Mouse (Mus musculus): ENCODE measurements around the gene Kdm4c.

- TF ChIP-seq CTCF (conservative IDR thresholded peaks at IDR 0.05; ENCODE audit: insufficient read depth, insufficient read length, low read depth, low read length) (no peak), POLR2A (IDR thresholded peaks at IDR 0.05; ENCODE audit: low read depth, low read length) (no peak)
These were observed 150.9 kb downstream of the Kdm4c start for GRCm38 (mm10) chr4:74393162-74393561.
